Mouse (Mus musculus): ENCODE measurements around the gene Zfand5.
A peak's percentile ranks its signal among the peaks of the same experiment; 100 is the strongest.
"Not testable (repeated sequence)": the region's sequence is repeated elsewhere in the genome, so short reads cannot be mapped to it uniquely, and the experiment has no call there.

The Zfand5 gene

DNA sequence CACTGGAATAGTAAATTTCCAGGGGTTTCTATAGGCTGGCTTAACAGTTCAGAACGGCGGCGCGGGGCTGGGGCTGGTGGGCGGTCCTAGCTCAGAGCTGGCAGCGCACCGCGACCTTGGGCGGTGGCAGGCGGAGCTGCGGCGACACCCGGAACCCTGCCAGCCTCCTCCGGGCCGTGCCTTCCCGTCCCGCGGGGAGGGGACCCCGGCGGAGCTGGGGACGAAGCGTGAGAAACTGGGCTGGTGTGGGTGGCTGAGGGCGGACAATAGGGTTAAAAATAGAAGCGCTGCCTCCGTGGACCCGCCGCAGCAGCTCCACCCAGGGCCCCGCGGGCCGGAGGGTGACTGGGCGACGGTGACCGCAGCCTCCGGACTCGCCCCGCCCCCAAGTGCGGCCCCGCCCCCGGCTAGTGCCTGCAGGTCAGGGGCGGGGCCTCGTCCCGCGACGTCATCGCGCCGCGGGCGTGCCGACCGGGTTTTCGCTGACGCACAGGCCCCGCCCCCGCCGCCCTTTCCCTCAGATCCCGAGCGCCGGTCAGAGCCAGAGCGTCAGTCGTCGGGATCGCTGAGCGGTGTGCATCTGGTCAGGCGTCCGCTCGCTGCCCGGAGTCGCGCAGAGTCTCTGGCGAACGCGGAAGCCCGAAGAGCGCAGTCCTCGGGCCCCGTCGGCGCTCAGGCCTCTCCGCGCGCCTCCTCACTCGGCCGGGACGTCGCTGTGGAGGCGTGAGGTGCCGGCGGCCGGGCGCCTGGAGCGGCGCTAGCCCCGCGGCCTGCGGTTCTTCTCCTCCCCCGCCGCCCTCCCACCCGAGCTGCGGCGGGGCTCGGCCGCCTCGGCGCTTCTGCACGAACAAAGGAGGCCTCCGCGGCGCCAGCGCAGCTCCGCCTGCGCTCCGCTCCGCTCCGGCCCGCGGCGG lies at the start of gene Zfand5:
Gene Zfand5, plus strand, starts transcription at position 538 of the 914 bp plus-strand sequence.
- peak; percentile 97 for DNase-seq (ENCODE audit: low spot score in 2 of 2)

DNA sequence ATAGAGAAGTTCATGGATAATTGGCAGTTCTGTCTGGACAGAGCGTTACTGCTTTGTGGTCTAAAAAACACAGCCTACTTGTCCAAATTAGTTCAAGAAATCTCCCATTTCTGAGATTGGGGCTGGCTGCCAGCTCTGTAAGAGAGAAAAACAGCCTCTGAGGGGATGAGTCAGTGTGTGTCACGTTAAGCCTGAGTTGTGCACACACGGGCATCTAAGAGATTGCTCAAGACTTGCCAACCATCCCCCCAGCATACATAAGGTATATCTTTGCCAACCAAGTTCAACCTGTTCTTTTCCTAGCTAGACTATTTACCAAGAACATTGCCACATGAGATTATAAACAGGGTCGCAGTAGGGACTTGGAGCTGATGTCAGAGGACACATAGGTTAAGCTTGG lies 44.9 kb upstream of the Zfand5 start:
- no peak for DNase-seq (ENCODE audit: low spot score in 2 of 2)

DNA sequence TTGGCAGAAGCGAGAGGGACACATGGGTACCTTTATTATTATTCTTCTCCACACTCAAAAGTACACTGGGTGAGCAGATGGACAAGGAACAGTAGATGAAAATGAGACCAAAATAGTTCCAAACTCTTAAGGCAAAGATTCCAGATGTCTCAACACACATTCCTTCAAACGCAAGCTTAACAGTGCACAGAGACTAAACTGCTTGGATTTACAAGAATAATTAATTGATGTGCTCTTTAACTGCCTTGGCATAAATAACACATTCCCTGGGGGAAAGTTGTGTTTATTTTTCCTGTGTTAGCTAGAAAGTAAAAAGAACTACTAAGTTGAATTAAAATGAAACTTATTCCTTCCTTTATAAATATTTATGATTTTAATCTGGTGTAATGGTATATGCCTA lies 44.3 kb upstream of the Zfand5 start:
- DNase-seq (ENCODE audit: low spot score in 2 of 2) = no peak

DNA sequence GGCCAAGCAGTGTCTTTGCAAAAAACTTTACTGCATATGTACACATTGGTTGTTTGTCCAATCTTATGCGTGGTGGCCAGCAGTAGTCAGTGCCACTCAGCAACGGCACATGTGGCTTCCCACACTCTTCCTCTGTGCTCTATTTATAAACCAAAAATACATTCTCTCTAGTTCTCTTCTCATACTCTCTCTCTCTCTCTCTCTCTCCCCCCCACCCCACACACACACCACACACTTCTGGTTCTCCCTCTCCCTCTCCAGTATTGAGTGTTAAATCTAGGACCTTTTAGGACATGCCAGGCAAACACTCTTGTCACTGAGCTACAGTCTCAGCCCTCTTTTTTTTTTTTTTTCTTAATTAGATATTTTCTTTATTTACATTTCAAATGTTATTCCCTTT lies 23.3 kb upstream of the Zfand5 start:
- DNase-seq (ENCODE audit: low spot score in 2 of 2) = not testable (repeated sequence)

DNA sequence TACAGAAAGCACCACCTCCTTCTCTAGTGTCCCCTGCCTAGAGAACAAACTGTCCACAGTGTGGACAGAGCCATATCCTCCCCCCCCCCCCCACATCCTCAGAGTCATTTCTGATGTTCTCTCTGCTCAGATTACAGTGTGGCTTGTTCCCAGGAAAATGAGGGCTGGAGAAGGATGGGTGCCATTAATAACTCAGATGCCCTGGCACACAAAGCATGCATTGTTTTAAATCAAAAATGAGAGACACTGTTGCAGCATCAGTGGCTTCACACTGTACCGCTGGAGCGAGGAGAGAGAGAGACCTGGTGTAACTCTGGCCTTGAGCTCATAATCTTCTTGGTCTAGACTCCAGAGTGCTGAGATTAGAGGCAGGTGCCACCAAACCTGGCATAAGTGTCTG lies 18.2 kb upstream of the Zfand5 start:
- no peak for DNase-seq (ENCODE audit: low spot score in 2 of 2)

DNA sequence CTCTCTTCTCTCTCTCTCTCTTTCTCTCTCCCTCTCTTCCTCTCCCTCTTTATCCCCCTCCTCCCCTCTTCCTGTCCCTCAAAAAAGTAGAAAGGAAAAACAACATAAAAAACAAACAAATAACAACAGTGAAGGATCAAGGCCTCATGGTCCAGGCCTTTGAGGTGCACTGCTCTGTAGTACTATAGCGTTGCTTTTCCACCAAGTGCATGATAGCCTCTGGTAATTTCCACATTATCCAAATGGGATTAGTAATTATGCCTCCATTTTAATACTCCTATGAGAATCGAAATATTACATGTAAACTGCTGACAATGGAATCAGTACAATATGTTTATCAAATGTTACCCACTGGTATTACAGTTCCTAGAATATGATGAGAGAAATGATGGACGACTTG lies 16.2 kb upstream of the Zfand5 start:
- no peak for DNase-seq (ENCODE audit: low spot score in 2 of 2)

DNA sequence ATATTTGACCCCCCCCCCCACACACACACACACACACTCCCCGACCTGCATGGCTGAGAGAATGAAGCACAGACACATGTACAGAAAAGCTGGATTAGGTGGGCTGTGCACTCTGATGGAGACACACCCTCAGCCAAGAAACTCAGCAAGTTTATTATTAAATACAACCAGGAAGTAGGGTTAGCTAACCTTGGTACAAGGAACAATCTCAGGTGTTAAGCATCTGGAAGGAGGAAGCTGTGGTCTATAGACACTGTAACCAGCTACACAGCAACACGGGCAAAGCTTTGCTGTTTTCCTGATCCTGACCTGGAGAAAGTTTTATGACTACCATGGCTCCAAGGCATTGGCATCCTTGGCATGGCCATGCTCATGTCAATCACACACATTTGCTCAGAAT lies 12.6 kb upstream of the Zfand5 start:
- no peak for DNase-seq (ENCODE audit: low spot score in 2 of 2)

DNA sequence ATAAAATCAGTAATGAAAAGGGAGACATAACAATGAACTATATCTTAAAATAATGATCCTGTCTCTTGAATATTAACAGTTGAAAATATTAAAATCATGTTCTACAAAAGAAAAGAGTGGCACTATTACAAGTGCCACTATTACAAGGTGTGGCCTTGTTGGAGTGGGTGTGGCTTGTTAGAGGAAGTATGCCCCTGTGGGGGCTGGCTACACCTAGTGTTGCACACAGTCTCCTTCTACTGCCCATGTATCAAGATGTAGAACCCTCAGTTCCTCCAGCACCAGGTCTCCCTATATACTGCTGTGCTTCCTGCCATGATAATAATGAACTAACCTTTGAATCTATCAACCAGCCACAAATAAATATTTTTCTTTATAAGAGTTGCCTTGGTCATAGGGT lies 11.8 kb upstream of the Zfand5 start:
- peak; percentile 41 to 46 for DNase-seq (ENCODE audit: low spot score in 2 of 2)

DNA sequence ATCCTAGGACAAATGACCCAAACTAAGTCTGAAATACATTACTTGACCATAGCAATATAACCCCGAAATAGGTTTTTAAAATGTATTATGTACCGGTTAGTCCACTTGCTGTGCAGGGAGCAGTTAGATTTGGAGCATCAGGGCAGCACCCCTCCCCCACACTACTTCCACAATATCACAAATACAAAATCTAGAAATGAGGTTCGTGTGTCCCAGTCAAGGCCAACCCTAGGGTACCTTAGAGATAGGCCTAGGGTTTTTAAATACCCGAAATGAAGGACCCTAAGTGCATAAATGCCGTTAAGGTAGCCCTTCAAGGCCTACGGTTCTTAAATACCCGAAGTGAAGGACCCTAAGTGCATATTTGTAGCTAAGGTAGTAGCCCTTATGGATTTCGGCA lies 892 bp upstream of the Zfand5 start:
- DNase-seq (ENCODE audit: low spot score in 2 of 2) = no peak

DNA sequence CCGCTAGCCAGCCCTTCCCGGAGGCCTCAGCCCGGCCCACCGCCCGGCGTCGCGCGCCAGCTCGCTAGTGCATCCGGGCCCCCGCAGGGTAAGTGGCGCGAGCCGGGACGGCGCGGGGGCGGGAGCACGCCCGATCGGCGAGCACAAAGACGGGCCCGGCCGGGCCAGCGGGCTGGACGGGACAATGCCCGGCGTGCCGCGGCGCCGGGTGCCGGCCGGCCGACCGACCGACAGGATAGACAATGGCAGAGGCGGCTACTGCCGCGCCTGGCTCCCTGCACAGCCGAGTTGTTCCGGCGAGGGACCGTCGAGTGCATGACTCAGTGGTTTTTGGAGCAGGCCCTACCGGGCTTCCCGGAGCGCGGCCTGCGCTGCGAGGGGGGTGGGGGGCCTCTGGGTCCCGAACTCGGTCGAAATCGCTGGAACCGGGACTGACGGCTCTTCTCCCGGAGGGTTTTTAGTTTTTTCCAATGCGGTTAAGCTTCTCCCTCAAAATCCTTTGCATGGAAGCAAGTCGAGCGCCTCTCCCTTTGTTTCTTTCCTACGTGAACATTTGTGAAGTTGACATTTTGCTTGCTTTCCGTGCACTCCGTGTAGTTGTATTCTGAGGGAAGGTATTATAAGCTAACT lies 692 bp downstream of the Zfand5 start:
- DNase-seq (ENCODE audit: low spot score in 2 of 2) = peak; percentile 71 to 73

DNA sequence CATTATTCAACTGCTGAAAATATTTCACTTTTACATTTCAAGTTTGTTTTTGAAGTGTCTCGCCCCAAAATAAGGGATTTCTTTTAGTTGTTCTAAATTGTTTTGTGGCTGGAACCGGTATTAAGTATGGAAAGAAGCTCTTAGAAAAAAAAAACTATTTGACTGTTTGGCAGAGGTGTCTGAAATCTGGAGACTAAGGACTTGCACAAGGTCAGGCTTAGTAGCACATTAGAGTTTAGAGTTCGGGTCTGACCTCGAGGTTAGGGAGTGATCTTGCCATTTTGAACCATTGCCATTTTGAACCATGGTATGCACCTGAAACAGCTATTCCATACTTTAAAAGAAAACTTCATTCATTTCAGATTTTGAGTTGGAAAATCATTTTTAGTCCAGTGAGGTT lies 1.4 kb downstream of the Zfand5 start:
- no peak for DNase-seq (ENCODE audit: low spot score in 2 of 2)

DNA sequence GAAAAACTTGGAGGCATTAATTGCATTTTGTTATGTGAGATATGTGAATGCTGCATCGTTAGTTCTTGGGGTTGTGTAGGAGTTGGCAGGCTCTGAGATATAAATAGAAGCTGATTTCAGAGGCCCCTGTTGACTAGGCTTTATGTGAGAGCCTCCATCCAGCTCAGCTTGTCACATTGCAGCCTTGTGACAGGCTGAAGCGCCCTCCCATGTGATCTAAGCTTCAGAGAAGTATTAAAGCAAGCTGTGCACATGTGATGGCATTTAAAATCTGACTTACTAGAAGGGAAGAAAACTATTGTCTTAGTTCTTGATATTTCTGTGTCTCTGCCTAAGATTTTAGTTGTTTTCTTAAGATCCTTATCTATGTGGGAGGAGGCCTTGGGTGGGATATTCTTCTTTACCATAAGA lies 2.1 kb downstream of the Zfand5 start:
- peak; percentile 65 to 66 for DNase-seq (ENCODE audit: low spot score in 2 of 2)

DNA sequence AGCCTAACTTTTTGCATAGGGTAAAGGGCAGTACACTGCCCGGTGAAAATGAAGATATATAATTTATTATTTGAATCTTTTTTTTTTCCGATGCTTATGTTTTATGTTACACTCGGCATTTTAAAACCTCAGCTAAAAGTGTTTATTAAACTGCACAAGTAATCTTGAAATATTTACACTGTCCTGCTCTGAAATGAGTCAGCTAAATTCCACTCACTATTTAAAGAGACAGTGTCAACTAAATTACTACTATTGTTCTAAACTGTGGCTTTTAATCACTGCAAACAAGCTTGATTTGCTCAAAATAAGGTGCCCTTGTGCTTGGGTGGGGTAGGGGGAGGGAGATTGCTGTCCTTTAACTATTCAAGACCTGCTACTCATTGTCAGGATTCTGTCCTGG lies 2.6 kb downstream of the Zfand5 start:
- DNase-seq (ENCODE audit: low spot score in 2 of 2) = no peak

DNA sequence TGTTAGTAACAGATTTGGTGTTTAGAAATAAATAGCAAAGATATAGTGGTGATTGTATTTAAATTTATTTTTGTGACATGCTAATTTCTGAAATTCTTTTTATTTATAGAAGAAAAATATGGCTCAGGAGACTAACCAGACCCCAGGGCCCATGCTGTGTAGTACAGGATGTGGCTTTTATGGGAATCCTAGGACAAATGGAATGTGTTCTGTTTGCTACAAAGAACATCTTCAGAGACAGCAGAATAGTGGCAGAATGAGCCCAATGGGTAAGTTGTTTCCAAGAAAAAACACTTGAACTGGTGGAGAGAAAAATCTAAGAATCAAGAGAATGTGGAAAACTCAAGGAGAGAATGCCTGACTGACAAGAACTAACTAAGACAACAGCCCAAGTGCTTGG lies 4.2 kb downstream of the Zfand5 start:
- no peak for DNase-seq (ENCODE audit: low spot score in 2 of 2)

DNA sequence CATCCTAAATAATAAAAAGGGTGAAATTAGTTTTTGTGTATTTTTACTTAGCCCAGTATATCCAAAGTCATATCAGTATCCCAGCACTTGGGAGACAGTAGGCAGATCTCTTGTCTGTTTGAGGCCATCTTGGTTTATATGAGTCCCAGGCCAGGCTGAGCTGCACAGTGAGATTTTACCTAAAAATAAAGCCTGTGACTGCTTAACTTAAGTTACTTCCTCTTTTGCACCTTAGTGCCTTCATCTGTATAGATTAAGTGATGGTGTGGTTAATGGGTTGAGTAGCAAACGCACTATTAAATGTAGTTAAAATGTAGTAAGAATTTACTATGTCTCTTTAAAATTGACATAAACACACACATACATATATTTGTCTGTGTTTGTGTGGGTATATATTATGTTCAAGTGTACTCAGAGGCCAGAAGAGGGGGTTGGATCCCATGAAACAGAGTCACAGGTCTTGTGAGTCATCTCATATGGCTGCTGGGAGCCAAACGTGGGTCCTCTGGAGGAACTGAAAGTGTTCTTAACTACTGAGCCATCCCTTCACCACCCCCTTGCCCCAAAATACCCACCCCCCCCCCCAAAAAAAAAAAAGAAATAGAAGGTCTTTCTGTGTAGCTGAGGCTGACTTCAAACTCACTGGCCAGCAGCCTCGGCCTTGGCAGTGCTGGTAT lies 14.5 kb downstream of the Zfand5 start:
- DNase-seq (ENCODE audit: low spot score in 2 of 2) = peak; percentile 24 to 42

DNA sequence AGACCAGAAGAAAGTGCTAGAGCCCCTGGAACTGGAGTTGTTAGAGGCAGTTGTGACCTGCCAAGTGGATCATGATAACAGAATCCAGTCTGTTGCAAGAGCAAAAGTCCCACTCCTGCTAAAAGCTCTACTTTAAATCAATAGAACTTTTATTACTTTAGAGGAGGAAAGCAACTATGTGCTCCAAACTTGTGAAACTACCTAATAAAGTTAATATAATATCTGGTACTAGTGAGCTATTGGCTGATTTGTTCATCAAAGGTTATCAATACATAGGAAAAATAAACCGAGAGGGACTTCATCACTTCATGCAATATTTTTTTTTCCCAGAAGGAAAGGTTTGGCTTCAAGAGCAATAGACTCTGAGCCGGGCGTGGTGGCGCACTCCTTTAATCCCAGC lies 25.3 kb downstream of the Zfand5 start:
- DNase-seq (ENCODE audit: low spot score in 2 of 2) = no peak

DNA sequence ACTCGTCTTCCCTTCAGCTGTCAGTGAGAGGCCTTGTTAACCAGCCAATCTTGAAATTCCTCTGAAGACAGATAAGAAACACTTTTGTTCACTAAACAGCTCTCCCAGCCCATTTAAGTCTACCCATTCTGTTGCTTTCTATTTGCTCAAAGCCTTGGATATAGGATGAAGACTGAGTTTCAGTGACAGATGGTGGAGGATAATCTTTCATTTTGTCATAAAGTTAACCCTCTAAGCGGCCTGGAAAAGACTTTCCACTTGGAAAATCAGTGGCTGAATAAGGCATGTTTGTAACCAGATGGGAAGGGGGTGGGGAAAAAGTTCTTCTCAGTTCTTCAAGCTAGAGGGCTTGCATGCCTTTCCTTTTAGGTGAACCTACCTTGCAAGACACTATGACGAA lies 29.7 kb downstream of the Zfand5 start:
- DNase-seq (ENCODE audit: low spot score in 2 of 2) = no peak

DNA sequence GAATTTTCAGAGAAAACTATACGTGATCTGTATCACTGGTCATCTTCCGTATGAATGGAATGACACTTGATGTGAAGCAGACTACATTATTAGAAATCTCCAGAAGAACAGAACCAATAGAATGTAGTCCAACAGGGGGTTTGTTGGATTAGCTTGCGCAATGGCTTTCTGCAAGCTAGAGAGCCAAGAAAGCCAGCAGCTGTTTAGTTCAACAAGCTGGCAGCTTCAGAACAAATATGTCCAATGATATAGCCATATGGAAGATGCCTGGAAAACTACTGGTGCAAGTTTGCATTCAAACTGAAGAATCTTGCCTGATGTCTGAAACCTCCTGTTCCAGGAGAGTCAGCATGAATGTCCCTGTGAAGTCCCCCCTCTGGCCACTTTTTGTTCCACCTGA lies 35.7 kb downstream of the Zfand5 start:
- DNase-seq (ENCODE audit: low spot score in 2 of 2) = no peak

DNA sequence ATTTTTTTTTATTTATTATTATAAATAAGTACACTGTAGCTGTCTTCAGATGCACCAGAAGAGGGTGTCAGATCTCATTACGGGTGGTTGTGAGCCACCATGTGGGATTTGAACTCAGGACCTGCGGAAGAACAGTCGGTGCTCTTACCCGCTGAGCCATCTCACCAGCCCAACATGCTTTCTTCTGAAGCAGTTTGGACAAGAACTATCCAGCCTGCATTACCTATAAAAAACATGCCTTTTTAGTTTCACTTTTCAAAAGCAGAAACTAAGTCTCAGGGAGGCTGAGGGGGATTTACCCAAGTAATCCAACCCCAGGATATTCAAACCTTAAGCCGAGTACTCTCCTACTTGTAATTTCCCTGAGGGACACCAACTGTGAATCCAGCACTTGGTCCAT lies 38.3 kb downstream of the Zfand5 start:
- not testable (repeated sequence) for DNase-seq (ENCODE audit: low spot score in 2 of 2)

DNA sequence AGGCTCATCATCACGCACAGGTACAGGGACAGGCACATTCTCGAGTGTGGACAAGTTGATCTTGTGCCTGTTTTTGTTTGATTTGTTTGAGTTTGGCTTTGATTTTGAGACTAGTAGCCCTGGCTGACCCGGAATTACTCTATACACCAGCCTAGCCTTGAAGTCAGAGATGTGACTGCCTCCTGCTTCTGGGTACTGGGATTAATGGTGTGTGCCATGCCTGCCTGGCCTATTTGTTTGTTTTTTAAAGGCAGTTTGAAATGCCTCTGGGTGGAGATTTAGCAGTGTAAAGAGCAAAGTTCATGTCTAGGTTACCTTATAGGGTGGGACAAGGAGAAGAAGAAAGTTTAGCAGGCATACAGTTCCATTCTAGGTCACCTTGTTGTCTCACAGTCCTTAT lies 43.6 kb downstream of the Zfand5 start:
- DNase-seq (ENCODE audit: low spot score in 2 of 2) = no peak

DNA sequence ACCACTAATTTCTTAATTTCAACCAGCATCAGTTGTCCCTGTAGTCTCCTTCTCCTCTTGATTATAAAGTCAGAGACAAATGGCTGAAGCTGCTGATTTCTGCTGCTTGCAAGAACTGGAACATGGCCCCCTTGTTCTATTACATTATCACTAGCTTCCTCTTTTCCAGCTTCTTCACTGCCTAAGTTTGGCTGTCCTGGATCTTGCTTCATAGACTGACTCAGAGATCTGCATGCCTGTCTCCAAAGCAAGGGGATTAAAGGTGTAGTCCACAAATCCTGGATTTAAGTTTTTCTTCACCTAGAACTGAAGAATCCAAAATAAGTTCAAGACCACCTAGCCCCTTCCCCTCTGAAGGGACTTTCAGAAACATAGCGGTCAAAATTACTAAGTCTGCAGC lies 47.5 kb downstream of the Zfand5 start:
- DNase-seq (ENCODE audit: low spot score in 2 of 2) = no peak

DNA sequence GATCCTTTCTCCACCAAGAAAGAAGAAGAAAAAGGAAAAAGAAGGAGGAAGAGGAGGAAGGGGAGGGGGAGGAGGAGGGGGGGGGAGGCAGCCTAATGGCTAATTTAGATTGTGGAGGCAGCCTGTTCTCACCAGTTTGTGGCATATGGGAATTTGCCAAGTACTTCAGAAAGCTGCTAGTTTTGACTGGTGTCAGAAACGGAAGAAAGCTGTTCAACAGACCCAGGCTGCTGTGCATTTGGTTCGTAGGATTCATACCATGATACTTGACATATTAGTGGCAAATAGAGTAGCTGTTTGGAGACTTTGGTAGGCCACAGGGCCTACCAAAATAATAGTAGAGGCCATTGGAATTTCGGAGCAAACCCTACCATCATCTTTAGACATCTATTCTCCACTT lies 53.3 kb downstream of the Zfand5 start:
- DNase-seq (ENCODE audit: low spot score in 2 of 2) = no peak

DNA sequence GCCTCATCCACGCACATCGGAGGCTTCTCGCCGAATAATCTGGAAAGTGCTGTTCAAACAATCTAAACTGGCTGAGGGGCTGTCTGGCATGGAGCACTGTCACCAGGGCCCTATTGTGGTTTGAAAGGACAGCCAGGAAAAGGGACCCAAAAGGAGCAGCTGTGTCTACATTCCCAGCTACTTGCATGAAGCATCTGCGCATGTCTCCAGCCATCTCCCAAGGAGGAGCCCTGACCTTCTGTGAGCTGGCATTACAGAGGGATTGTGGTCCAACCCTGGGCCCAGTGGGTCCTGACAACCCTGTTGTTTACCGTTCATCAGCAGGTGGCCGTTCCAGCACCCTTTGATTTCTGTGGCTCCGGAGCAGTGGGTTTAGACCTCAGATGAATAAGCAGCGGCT lies 56.9 kb downstream of the Zfand5 start:
- no peak for DNase-seq (ENCODE audit: low spot score in 2 of 2)
